Mouse (Mus musculus) liver, embryonic 11.5 days (tissue): Measurements from ENCODE around the gene Rbpjl. TPM values are rescaled to one million over a fixed set of nuclear protein-coding genes. Genes with fewer than 3 reads are reported as not detected.
A peak's percentile ranks its signal among the peaks of the same experiment; 100 is the strongest.

Experiments
- ATAC-seq: fragments of 200-750 bp; cut with Nextera tagmentation; replicated peaks from 2 replicates; pipeline ENCODE4 v1.8.0; 2017; ENCODE audit warnings: moderate number of reproducible peaks, mild to moderate bottlenecking, moderate TSS enrichment, moderate library complexity; ENCODE audit not compliant: low FRiP score
- DNase-seq: peaks from one replicate; pipeline ENCODE4 v3.0.0-alpha.2; 2017; ENCODE audit warnings: low spot score
- H3K27ac ChIP-seq: fragments of 300-500 bp; sonication (generic); 2 replicates; pipeline ENCODE4 v1.5.1; 2014; ENCODE audit warnings: mild to moderate bottlenecking, low read depth, low read length, control low read depth
- H3K27me3 ChIP-seq: fragments of 300-500 bp; sonication (generic); replicated peaks from 2 replicates; pipeline ENCODE4 v1.6.1; 2014; ENCODE audit warnings: low read length, mixed read lengths; ENCODE audit not compliant: control insufficient read depth, insufficient read depth
- H3K36me3 ChIP-seq: fragments of 300-500 bp; sonication (generic); 2 replicates; pipeline ENCODE4 v1.6.1; 2014; ENCODE audit warnings: mild to moderate bottlenecking, low read length, moderate library complexity, mixed read lengths; ENCODE audit not compliant: control insufficient read depth, insufficient read depth
- H3K4me1 ChIP-seq: fragments of 300-500 bp; sonication (generic); replicated peaks from 2 replicates; pipeline ENCODE4 v1.6.1; 2014; ENCODE audit warnings: low read length, mixed read lengths; ENCODE audit not compliant: control insufficient read depth, insufficient read depth
- H3K4me2 ChIP-seq: fragments of 300-500 bp; sonication (generic); 2 replicates; pipeline ENCODE4 v1.6.1; 2014; ENCODE audit warnings: mild to moderate bottlenecking, control low read depth, moderate library complexity
- H3K4me3 ChIP-seq: fragments of 300-500 bp; sonication (generic); 2 replicates; pipeline ENCODE4 v1.5.1; 2014; ENCODE audit warnings: low read depth, low read length, control low read depth
- H3K9ac ChIP-seq: fragments of 300-500 bp; sonication (generic); 2 replicates; pipeline ENCODE4 v1.6.1; 2014; ENCODE audit warnings: low read depth, low read length, control low read depth
- H3K9me3 ChIP-seq: fragments of 300-500 bp; sonication (generic); 2 replicates; pipeline ENCODE4 v1.6.1; 2016; ENCODE audit warnings: low read length, inconsistent platforms, mixed read lengths; ENCODE audit not compliant: control insufficient read depth
- WGBS: fragments of 180-500 bp; shearing (Covaris S2); extraction: QIAGEN DNeasy Blood & Tissue Kit; methylation state at CpG from one replicate; pipeline ENCODE4 v1.1.7; 2014; 5-methylcytosine and 5-hydroxymethylcytosine counted together
- polyA plus RNA-seq: library from polyadenylated mRNA; unstranded; fragments of >200 nt; fragmentation: Nextera tagmentation; extraction: Ambion mirVana; gene quantifications from 2 replicates; pipeline ENCODE4 v1.2.1, GENCODE M21; 2014

Gene Rbpjl
- polyA plus RNA-seq, 1 experiment from 2014 or later = 0.12 TPM

- ATAC-seq (no peak), DNase-seq (no peak)
- Histone ChIP-seq H3K9ac (no peak overlapping the region), H3K36me3 (no peaks in the 10 kb centered on the region), H3K4me2 (peak overlapping the region; percentile 14; the same call in 1 of the 2 replicates), H3K4me3 (no peak overlapping the region), H3K27ac (no peak overlapping the region; the same call in 1 of the 2 replicates), H3K4me1 (peaks cover 43% of the 10 kb centered on the region), H3K27me3 (peaks cover 23% of the 10 kb centered on the region), H3K9me3 (no peaks in the 10 kb centered on the region)
- WGBS = 23% methylated on average over 5 of the region's 5 CpGs
These were observed 32.5 kb downstream of the Rbpjl start for GRCm38 (mm10) chr2:164435216-164436090.

GRCm38 (mm10) chr2:164436215-164436913, 33.4 kb downstream of the Rbpjl start:
- H3K4me3 ChIP-seq = no peak overlapping the region
- ATAC-seq = no peak
- peak overlapping the region; percentile 41 for H3K27ac ChIP-seq
- WGBS = 26% methylated on average over 8 of the region's 8 CpGs
- no peak for DNase-seq
- no peaks in the 10 kb centered on the region for H3K36me3 ChIP-seq
- peaks cover 25% of the 10 kb centered on the region for H3K27me3 ChIP-seq
- H3K4me2 ChIP-seq = peak overlapping the region; percentile 32
- no peaks in the 10 kb centered on the region for H3K9me3 ChIP-seq
- peaks cover 35% of the 10 kb centered on the region for H3K4me1 ChIP-seq
- H3K9ac ChIP-seq = no peak overlapping the region

DNA sequence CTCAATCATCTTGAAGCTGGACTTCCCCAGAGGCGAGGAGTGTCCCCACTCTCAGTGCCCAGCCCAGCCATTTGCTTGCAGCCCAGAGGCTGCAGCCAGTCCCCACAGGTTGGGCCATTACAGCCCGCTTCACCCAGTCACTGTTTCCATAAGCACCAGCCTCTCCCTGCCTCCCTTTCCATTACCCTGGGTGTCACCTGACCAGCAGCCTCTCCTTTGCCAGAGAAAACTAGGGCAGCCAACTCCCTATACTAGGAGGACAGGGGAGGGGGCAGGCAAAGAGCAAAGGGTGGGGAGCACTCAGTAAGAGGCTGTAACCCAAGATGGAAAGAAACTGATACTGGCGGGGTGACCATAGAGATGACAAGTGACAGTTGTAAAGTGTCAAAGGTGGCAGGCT, 34.0 kb downstream of the Rbpjl start:
- Histone ChIP-seq H3K36me3 (no peaks in the 10 kb centered on the region), H3K27ac (peak overlapping the region; percentile 41; the same call in 1 of the 2 replicates), H3K4me1 (peaks cover 29% of the 10 kb centered on the region), H3K9ac (no peak overlapping the region), H3K27me3 (peaks cover 26% of the 10 kb centered on the region), H3K4me2 (peak overlapping the region; percentile 32), H3K9me3 (no peaks in the 10 kb centered on the region), H3K4me3 (no peak overlapping the region)
- DNase-seq (no peak), ATAC-seq (no peak)
- WGBS = 34% methylated on average over 3 of the region's 3 CpGs

DNA sequence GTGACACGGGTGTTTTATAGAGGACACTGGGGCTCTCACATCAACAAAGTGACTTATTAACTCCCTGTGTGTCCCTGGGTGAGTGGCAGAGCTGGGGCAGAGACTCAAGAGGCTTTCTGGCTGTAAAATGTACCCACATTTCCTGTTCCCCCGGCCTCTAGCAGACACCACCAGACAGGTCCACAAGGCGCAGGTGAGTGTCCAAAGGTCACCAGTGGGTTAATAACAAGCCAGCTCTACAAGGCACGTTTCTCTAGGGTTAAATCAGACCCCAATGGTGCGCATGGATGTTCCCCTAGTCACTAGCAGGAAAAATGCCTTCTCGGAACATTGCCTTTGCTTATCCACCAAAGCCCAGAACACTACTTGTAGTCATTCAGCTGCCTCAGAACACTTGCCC, 34.8 kb downstream of the Rbpjl start:
- no peak for DNase-seq
- no peak overlapping the region for H3K27ac ChIP-seq
- peak overlapping the region; percentile 32 for H3K4me2 ChIP-seq
- 64% methylated on average over 6 of the region's 6 CpGs for WGBS
- no peaks in the 10 kb centered on the region for H3K36me3 ChIP-seq
- peaks cover 30% of the 10 kb centered on the region for H3K27me3 ChIP-seq
- H3K4me1 ChIP-seq = peaks cover 28% of the 10 kb centered on the region
- no peak for ATAC-seq
- no peaks in the 10 kb centered on the region for H3K9me3 ChIP-seq
- no peak overlapping the region for H3K9ac ChIP-seq
- H3K4me3 ChIP-seq = no peak overlapping the region

DNA sequence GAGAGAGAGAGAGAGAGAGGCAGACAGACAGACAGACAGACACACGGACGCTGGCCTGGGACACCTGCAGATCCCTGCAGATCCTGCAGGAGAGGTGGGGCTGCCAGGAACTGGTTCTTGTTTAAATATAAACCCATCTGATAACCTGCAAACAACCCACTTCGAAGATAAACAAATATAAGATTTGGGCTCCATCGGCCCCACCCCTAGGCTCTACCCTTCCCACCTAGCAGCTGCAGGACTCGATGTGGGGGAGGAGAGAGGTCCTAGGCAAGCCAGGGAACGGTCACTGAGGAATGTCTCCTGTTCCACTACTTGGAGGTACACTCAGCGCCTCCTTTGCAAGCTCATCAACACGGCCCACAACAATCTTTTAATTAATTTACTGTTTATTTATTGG, 35.3 kb downstream of the Rbpjl start:
- no peak overlapping the region for H3K9ac ChIP-seq
- H3K4me1 ChIP-seq = peaks cover 22% of the 10 kb centered on the region
- H3K27ac ChIP-seq = no peak overlapping the region
- H3K4me2 ChIP-seq = peak overlapping the region; percentile 32
- H3K27me3 ChIP-seq = peaks cover 35% of the 10 kb centered on the region
- DNase-seq = no peak
- WGBS = 56% methylated on average over 8 of the region's 8 CpGs
- no peak for ATAC-seq
- H3K36me3 ChIP-seq = no peaks in the 10 kb centered on the region
- H3K9me3 ChIP-seq = no peaks in the 10 kb centered on the region
- H3K4me3 ChIP-seq = no peak overlapping the region

DNA sequence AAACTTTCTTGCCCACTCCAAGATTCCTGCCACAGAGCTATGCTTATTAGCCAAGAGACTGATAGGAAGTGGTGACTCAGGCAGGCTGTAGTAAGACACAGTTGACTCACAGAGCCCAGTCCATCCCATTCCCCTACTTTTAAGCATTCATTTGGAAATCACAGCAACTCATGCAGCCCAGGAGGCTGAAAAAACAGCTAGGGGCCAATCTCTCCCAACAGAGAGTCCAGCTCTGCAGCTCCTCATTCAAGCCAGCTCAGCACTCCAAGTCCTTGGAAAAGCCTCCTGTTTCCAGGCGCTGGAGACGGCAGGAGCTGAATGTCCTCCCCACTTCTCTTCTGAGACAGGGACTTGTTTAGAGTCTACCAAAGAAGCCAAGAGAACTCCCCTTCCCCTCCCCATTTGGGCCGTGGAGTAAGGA, 36.1 kb downstream of the Rbpjl start:
- DNase-seq (no peak), ATAC-seq (no peak)
- H3K4me3 ChIP-seq = no peak overlapping the region
- peak overlapping the region; percentile 32 for H3K4me2 ChIP-seq
- WGBS = 41% methylated on average over 3 of the region's 3 CpGs
- no peaks in the 10 kb centered on the region for H3K9me3 ChIP-seq
- H3K27me3 ChIP-seq = peaks cover 42% of the 10 kb centered on the region
- H3K9ac ChIP-seq = no peak overlapping the region
- H3K27ac ChIP-seq = no peak overlapping the region
- H3K4me1 ChIP-seq = peaks cover 22% of the 10 kb centered on the region
- no peaks in the 10 kb centered on the region for H3K36me3 ChIP-seq

DNA sequence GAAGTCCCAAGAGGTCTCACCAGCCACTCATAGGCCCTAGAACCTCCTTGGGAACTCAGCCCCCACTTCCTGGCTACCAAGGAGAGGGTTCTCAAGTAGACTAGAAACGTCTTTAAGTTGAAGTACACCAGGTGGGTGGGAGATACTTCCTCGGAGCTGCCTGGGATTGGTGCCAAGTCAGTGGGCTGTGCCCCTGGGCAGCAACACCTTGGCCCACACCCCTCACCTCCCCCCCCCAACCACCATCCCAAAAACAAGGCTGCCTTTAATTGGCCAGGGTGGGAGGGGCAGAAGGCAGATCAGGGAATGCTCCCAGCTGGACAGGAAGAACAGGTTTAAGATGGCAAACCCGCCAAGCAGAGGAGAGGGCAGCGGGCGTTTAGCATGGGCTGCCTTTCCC, 37.4 kb downstream of the Rbpjl start:
- Histone ChIP-seq H3K36me3 (no peaks in the 10 kb centered on the region), H3K4me2 (peak overlapping the region; percentile 16; the same call in 1 of the 2 replicates), H3K9ac (no peak overlapping the region), H3K27me3 (peaks cover 42% of the 10 kb centered on the region), H3K4me1 (peaks cover 15% of the 10 kb centered on the region), H3K27ac (no peak overlapping the region), H3K4me3 (no peak overlapping the region), H3K9me3 (no peaks in the 10 kb centered on the region)
- ATAC-seq (no peak), DNase-seq (no peak)
- 75% methylated on average over 5 of the region's 5 CpGs for WGBS

GRCm38 (mm10) chr2:164441155-164441554, 38.2 kb downstream of the Rbpjl start:
- no peaks in the 10 kb centered on the region for H3K9me3 ChIP-seq
- H3K4me1 ChIP-seq = peaks cover 9% of the 10 kb centered on the region
- peaks cover 42% of the 10 kb centered on the region for H3K27me3 ChIP-seq
- H3K36me3 ChIP-seq = no peaks in the 10 kb centered on the region
- H3K4me2 ChIP-seq = peak overlapping the region; percentile 65
- H3K4me3 ChIP-seq = peak overlapping the region; percentile 57
- H3K27ac ChIP-seq = no peak overlapping the region
- 0 out of 2 replicates have a peak overlapping the region, but pooled peaks have one; percentile 15 for H3K9ac ChIP-seq
- WGBS = 22% methylated on average over 8 of the region's 8 CpGs
- ATAC-seq (no peak), DNase-seq (no peak)
